Mouse (Mus musculus) Patski (cell line): ENCODE results near the gene Col4a3. TPM values are rescaled to one million over a fixed set of nuclear protein-coding genes. Genes with fewer than 3 reads are reported as not detected.

Experiments used
- ATAC-seq: fragments of 100-300 bp; one replicate; pipeline ENCODE4 v1.8.0; 2021
- CTCF ChIA-PET: fragments of 350-600 bp; sonication (Branson Sonifier 250); formaldehyde crosslinking; loops from one replicate; lab custom pipeline; 2022; ENCODE audit warnings: inconsistent platforms; lab: Charles Lee
- POLR2A ChIA-PET: fragments of 350-600 bp; sonication (Branson Sonifier 250); formaldehyde crosslinking; loops from one replicate; lab custom pipeline; 2022; ENCODE audit warnings: antibody characterized with exemption, inconsistent platforms; lab: Charles Lee
- DNase-seq: peaks from one replicate; pipeline ENCODE4 v3.0.0-alpha.2; 2011; ENCODE audit warnings: low read depth, low spot score
- H3K27me3 ChIP-seq: fragments of 371-371 bp; one replicate; pipeline ENCODE4 v1.5.1; 2021
- CTCF ChIP-seq: fragments of 100-300 bp; IDR thresholded peaks from one replicate; pipeline ENCODE4 v1.5.1; 2021
- in situ Hi-C: fragments of 300-500 bp; cut with MboI; formaldehyde crosslinking; loops from 3 replicates; pipeline ENCODE4 v1.11.1; 2018; ENCODE audit warnings: low pct_unique_long_range_greater_than_20kb, mixed read lengths
- polyA plus RNA-seq: library from polyadenylated mRNA; unstranded; gene quantifications from one replicate; pipeline ENCODE4 v1.2.3, GENCODE M21; 2021

The Col4a3 gene
- polyA plus RNA-seq, 1 experiment from 2014 or later = 70.1 TPM

GRCm38 (mm10) chr1:82627652-82628051, 40.9 kb downstream of the Col4a3 start:
- ATAC-seq = no peak
- H3K27me3 ChIP-seq = no peaks in the 10 kb centered on the region
- ChIA-PET POLR2A (no interaction called here), CTCF (no interaction called here)
- no peak for DNase-seq
- in situ Hi-C loops = no loop called here
- TF ChIP-seq CTCF = no peak

DNA sequence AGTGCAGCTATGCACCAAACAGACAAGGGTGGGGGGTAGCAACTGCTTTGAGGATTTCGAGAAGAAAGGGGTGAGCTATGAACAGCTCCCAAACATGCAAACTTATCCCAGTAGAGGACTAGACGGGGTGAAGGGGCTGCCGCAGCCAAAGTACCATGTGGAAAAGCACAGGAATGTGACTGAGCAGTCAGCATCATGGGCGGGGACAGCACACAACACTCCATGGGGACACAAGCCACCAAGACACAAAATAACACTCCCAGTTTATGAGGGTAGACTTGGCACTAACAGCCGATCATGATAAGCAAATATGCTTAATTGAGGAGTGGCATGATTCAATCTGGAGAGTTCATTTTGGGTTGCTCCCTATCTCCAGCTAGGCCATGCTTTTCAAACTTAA, 42.8 kb downstream of the Col4a3 start:
- no peak for ATAC-seq
- ChIA-PET CTCF (no interaction called here), POLR2A (no interaction called here)
- TF ChIP-seq CTCF = no peak
- in situ Hi-C loops = no loop called here
- no peak for DNase-seq
- no peaks in the 10 kb centered on the region for H3K27me3 ChIP-seq

- ATAC-seq = no peak
- TF ChIP-seq CTCF = no peak
- POLR2A ChIA-PET = no interaction called here
These were observed 44.6 kb downstream of the Col4a3 start for GRCm38 (mm10) chr1:82631169-82631792.

DNA sequence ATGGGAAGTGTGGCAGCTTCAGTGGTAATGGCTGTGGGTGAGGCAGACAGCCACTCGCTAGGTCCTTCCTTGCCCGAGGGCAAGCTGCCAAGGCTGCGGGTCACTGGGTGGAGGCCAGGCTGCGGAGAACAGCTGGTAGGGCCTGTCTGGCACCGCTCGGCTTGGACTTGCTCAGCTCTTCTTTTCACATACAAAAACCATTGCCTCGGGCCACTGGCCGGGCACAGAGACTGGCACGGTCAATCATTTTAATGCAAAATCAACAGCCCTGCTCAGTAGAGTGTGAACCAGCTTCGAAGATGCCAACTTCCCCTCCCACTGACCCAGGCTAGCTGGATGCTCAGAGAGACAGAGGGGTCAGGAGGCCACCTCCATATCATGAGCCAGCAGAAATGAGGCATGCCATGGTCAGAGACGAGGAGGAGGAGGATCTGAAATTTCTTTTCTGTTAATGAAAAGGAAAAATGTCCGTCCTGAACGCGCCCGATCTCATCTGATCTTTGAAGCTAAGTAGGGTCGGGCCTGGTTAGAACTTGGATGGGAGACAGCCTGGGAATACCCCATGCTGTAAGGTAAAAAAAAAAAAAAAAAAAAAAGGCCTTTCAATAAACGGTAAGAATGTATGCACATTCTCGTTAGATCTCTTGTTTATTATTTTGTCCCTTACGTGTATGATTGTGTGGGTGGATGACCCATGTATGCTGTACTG, 48.0 kb downstream of the Col4a3 start:
- ATAC-seq (peak; percentile 95), DNase-seq (peak; percentile 99)
- CTCF ChIA-PET = interaction anchor here (0.9 to 3.2 kb wide), 10 partner anchors 9 to 80 kb away, joined by 3 to 15 read pairs (median 4); partner anchors contain the start of genes Col4a3 and Col4a4
- TF ChIP-seq CTCF = no peak
- POLR2A ChIA-PET = interaction anchor here (0.7 to 0.8 kb wide), 2 partner anchors 27 to 57 kb away, joined by 3 read pairs; no protein-coding TSS in a partner anchor
- in situ Hi-C loops = loop anchor here (5.0 kb wide), 1 partner anchor 57 kb away; no protein-coding TSS in a partner anchor
- H3K27me3 ChIP-seq = no peaks in the 10 kb centered on the region

More at GRCm38 (mm10) chr1:82631169-82631792, 44.6 kb downstream of the Col4a3 start:
- no peak for DNase-seq
- CTCF ChIA-PET = interaction anchor here (1.1 to 2.3 kb wide), 5 partner anchors 8 to 62 kb away, joined by 3 to 11 read pairs (median 4); no protein-coding TSS in a partner anchor
- in situ Hi-C loops = no loop called here
- H3K27me3 ChIP-seq = no peaks in the 10 kb centered on the region

DNA sequence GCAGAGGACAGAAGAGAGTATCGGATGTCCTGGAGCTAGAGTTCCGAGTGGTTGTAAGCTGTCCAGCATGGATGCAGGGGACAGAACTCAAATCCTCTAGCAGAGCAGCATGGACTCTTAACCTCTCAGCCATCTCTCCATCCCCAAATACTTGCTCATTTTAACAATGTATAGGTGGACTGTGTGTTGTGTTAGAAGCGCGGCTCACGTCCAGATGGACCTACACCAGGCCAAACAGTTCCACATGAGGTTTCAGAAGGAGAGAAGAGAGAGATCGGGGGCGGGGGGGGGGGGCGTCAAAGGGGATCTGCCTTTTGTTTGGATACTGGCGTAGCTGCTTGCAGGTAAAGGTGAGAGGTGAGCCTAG, 48.5 kb downstream of the Col4a3 start:
- DNase-seq = no peak
- ChIA-PET POLR2A (no interaction called here), CTCF (interaction anchor here (1.2 to 3.2 kb wide), 8 partner anchors 8 to 81 kb away, joined by 3 to 15 read pairs (median 4); partner anchors contain the start of genes Col4a3 and Col4a4)
- TF ChIP-seq CTCF = no peak
- no peak for ATAC-seq
- no peaks in the 10 kb centered on the region for H3K27me3 ChIP-seq
- in situ Hi-C loops = loop anchor here (5.0 kb wide), 1 partner anchor 58 kb away; no protein-coding TSS in a partner anchor

GRCm38 (mm10) chr1:82636321-82636720, 49.6 kb downstream of the Col4a3 start:
- ChIA-PET POLR2A (interaction anchor here (0.7 kb wide), 1 partner anchor 156 kb away, joined by 3 read pairs; no protein-coding TSS in a partner anchor), CTCF (interaction anchor here (1.5 to 3.2 kb wide), 2 partner anchors 64 to 76 kb away, joined by 3 to 15 read pairs; no protein-coding TSS in a partner anchor)
- H3K27me3 ChIP-seq = no peaks in the 10 kb centered on the region
- ATAC-seq = no peak
- TF ChIP-seq CTCF = no peak
- in situ Hi-C loops = loop anchor here (5.0 kb wide), 1 partner anchor 59 kb away; no protein-coding TSS in a partner anchor
- no peak for DNase-seq

DNA sequence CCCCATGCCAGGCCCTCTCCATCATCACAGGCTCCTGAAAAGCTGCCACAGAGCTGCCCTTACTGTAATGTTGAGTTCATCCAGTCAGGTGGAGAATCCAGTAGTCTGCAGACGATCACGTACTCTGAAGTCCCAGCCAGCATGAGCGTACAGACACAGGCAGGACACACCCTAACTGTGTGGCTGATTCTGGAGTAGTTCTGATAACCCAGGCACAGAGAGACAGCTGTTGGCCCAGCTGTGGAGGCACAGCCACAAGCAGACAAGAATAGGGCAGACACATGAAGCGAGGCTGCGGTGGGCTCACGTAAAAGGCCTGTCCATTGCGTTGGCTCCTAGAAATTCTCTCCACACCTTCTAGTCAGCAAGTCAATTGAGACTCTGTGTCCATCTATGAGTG, 50.7 kb downstream of the Col4a3 start:
- no peak for TF ChIP-seq CTCF
- POLR2A ChIA-PET = no interaction called here
- H3K27me3 ChIP-seq = no peaks in the 10 kb centered on the region
- CTCF ChIA-PET = interaction anchor here (1.3 to 3.2 kb wide), 5 partner anchors 39 to 77 kb away, joined by 3 to 15 read pairs (median 3); no protein-coding TSS in a partner anchor
- ATAC-seq = no peak
- in situ Hi-C loops = loop anchor here (5.0 kb wide), 1 partner anchor 60 kb away; no protein-coding TSS in a partner anchor
- DNase-seq = no peak

DNA sequence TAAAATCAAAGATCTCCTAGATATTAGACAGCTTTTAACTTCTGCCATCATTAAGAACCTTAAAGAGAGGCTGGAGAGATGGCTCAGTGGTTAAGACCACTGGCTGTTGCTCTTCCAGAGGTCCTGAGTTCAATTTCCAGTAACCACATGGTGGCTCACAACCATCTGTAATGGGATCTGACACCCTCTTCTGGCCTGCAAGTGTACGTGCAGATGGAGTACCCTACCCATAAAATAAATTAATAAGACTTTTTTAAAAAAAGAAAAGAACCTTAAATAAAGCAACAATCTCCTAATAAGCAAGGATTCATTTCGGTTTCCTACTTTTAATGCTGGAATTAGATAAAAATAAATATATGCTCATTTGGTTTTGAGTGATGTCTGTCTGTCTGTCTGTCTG, 51.7 kb downstream of the Col4a3 start:
- POLR2A ChIA-PET = interaction anchor here (1.0 kb wide), 1 partner anchor 52 kb away, joined by 3 read pairs; the partner anchor contains the start of genes Col4a3 and Col4a4
- no peak for ATAC-seq
- H3K27me3 ChIP-seq = no peaks in the 10 kb centered on the region
- TF ChIP-seq CTCF = no peak
- in situ Hi-C loops = loop anchor here (5.0 kb wide), 1 partner anchor 61 kb away; no protein-coding TSS in a partner anchor
- CTCF ChIA-PET = interaction anchor here (1.3 to 2.7 kb wide), 4 partner anchors 30 to 84 kb away, joined by 3 to 12 read pairs (median 7); no protein-coding TSS in a partner anchor
- no peak for DNase-seq

- ATAC-seq (no peak), DNase-seq (no peak)
- ChIA-PET CTCF (interaction anchor here (0.6 to 5.3 kb wide), 23 partner anchors 9 to 100 kb away, joined by 3 to 40 read pairs (median 4); no protein-coding TSS in a partner anchor), POLR2A (interaction anchor here (0.7 to 1.4 kb wide), 3 partner anchors 64 to 88 kb away, joined by 3 to 6 read pairs (median 4); no protein-coding TSS in a partner anchor)
- H3K27me3 ChIP-seq = no peaks in the 10 kb centered on the region
- peak; percentile 99 for TF ChIP-seq CTCF
- in situ Hi-C loops = loop anchor here (10.0 kb wide), 1 partner anchor 1327 kb away; no protein-coding TSS in a partner anchor
These were observed 54.7 kb downstream of the Col4a3 start for GRCm38 (mm10) chr1:82641316-82641987.

DNA sequence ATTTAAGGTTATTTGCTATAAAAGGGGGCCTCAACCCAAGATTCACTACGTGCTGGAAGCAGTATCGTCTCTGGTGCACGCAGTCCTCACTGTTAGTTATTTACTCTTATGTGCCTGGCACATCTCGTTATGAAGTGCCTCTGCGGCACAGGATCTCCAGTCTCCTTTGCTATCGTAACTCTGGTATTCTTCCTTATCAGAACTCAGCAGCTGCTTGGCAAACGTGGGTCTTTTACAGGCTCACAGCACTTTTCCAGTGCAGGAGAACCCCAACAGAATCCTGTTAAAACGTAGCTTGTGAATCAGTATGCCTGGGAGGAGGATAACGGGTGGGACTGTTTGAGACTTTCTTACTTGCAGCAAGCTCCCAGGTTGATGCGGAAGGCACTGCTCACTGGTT, 61.3 kb downstream of the Col4a3 start:
- no peak for TF ChIP-seq CTCF
- no peak for ATAC-seq
- H3K27me3 ChIP-seq = no peaks in the 10 kb centered on the region
- in situ Hi-C loops = loop anchor here (10.0 kb wide), 1 partner anchor 1333 kb away; no protein-coding TSS in a partner anchor
- DNase-seq = no peak
- ChIA-PET POLR2A (no interaction called here), CTCF (no interaction called here)
